Mouse (Mus musculus) neutrophil, adult 65 days (primary cell): ENCODE measurements around the gene Wnt7a. TPM values are rescaled to one million over a fixed set of nuclear protein-coding genes. Genes with fewer than 3 reads are reported as not detected.

ENCODE experiments used
- total RNA-seq: library from RNA; stranded (reverse); gene quantifications from 2 replicates; pipeline ENCODE4 v1.2.4, GENCODE M21; 2023

Gene Wnt7a
- not detected in 2 replicates for total RNA-seq

GRCm38 (mm10) chr6:91410961-91411368 lies at the start of gene Wnt7a:
Gene Wnt7a (minus strand): TSS chr6:91411363.

Other genes with a start within 250 kb of the Wnt7a start
- gene Fbln2, start 198.9 kb downstream of the Wnt7a start, total RNA-seq: not detected in 2 replicates
- 4.0 and 4.2 TPM in 2 replicates for gene Chchd4, start 62.2 kb upstream of the Wnt7a start, total RNA-seq
- gene Tmem43, start 62.3 kb upstream of the Wnt7a start, total RNA-seq: 156 and 174 TPM in 2 replicates
- gene Xpc, start 104.5 kb upstream of the Wnt7a start, total RNA-seq: 24.2 and 27.3 TPM in 2 replicates
- gene Lsm3, start 104.6 kb upstream of the Wnt7a start, total RNA-seq: 44.2 and 48.5 TPM in 2 replicates